7 mouse cellular contexts compared by ENCODE assay signal in genomic region chr6:31095943-31096714, GRCm38 (mm10).
A peak's percentile ranks its signal among the peaks of the same experiment; 100 is the strongest.
DNase-seq lines count a peak whose midpoint lies in the region; ATAC-seq lines count a peak whose summit lies in the region.

No protein-coding gene starts in this region.

- no peaks in the 10 kb centered on the region for H3K9me3 ChIP-seq in heart, embryonic 11.5 days (replicated peaks; ENCODE audit: control insufficient read depth, low read length)
- no peaks in the 10 kb centered on the region for H3K9me3 ChIP-seq in midbrain, embryonic 11.5 days (ENCODE audit: control insufficient read depth, low read length)

- H3K4me3 ChIP-seq in heart, embryonic 11.5 days (ENCODE audit: low read depth, low read length) = no peak overlapping the region
- no peak overlapping the region for H3K4me3 ChIP-seq in midbrain, embryonic 11.5 days (ENCODE audit: low read depth, low read length)

- H3K9ac ChIP-seq in heart, embryonic 11.5 days (ENCODE audit: low read depth, low read length) = peak overlapping the region; percentile 40; the same call in 1 of the 2 replicates
- H3K9ac ChIP-seq in midbrain, embryonic 11.5 days (ENCODE audit: low read length) = peak overlapping the region; percentile 25; the same call in 1 of the 2 replicates

- peak overlapping the region; percentile 89 for H3K27ac ChIP-seq in heart, embryonic 11.5 days (ENCODE audit: low read depth, low read length)
- peak overlapping the region; percentile 69 for H3K27ac ChIP-seq in midbrain, embryonic 11.5 days (ENCODE audit: low read depth, low read length)

- peaks cover 32% of the 10 kb centered on the region for H3K4me1 ChIP-seq in heart, embryonic 11.5 days (ENCODE audit: control insufficient read depth, insufficient read depth, low read length)
- peaks cover 10% of the 10 kb centered on the region for H3K4me1 ChIP-seq in midbrain, embryonic 11.5 days (ENCODE audit: control insufficient read depth, insufficient read depth, low read length)

- 55% methylated on average over 21 of the region's 21 CpGs for whole genome bisulfite sequencing in heart, embryonic 11.5 days (ENCODE audit: insufficient replicate concordance)
- 44% methylated on average over 21 of the region's 21 CpGs for WGBS in midbrain, embryonic 11.5 days

- no peak for ATAC-seq in heart, embryonic 11.5 days (replicated peaks; ENCODE audit: insufficient number of reproducible peaks, low FRiP score, low TSS enrichment)
- peak; percentile 72 for ATAC-seq in midbrain, embryonic 11.5 days (ENCODE audit: low FRiP score)

- H3K27me3 ChIP-seq in heart, embryonic 11.5 days (ENCODE audit: control insufficient read depth, insufficient read depth, low read length) = no peaks in the 10 kb centered on the region
- no peaks in the 10 kb centered on the region for H3K27me3 ChIP-seq in midbrain, embryonic 11.5 days (ENCODE audit: control insufficient read depth, insufficient read depth, low read length)

- no peaks in the 10 kb centered on the region for H3K36me3 ChIP-seq in heart, embryonic 11.5 days (ENCODE audit: control insufficient read depth, insufficient read depth, low read length)
- H3K36me3 ChIP-seq in midbrain, embryonic 11.5 days (ENCODE audit: control insufficient read depth, insufficient read depth, low read length) = no peaks in the 10 kb centered on the region

- peak overlapping the region; percentile 31 for H3K4me2 ChIP-seq in heart, embryonic 11.5 days
- H3K4me2 ChIP-seq in midbrain, embryonic 11.5 days = no peak overlapping the region

- peak; percentile 48 for DNase-seq in ovary, adult 18-20 months (ENCODE audit: low spot score)
- no peak for DNase-seq in ovary, postnatal 14 days (ENCODE audit: low spot score)
- DNase-seq in embryo, embryonic 10.5 days (ENCODE audit: low spot score) = peak; percentile 57
- peak; percentile 92 for DNase-seq in midbrain, embryonic 11.5 days (ENCODE audit: low spot score, missing footprints)
- DNase-seq in testis, postnatal 14 days (ENCODE audit: low spot score) = no peak
- DNase-seq in lung, postnatal 25 days (ENCODE audit: low spot score) = no peak

Comparison
In these comparisons a context has a peak if more than half of its experiments do, and no peak if none do; other contexts are left out.
1. DNase-seq: peak in ovary, adult 18-20 months (single experiment), embryo, embryonic 10.5 days (single experiment) and midbrain, embryonic 11.5 days (single experiment); none in ovary, postnatal 14 days (single experiment), testis, postnatal 14 days (single experiment) and lung, postnatal 25 days (single experiment).